Mouse (Mus musculus) brown adipose tissue, adult 24 weeks (tissue): ENCODE data around the gene Emg1. TPM values are rescaled to one million over a fixed set of nuclear protein-coding genes. Genes with fewer than 3 reads are reported as not detected.

Experiments used
- H3K27ac ChIP-seq: fragments of 200-500 bp; replicated peaks from 2 replicates; pipeline ENCODE4 v1.5.1; 2012; ENCODE audit warnings: low read depth, mild to moderate bottlenecking, low read length
- H3K4me1 ChIP-seq: fragments of 200-500 bp; 2 replicates; pipeline ENCODE4 v1.6.1; 2012; ENCODE audit warnings: low read length, mixed read lengths; ENCODE audit not compliant: control insufficient read depth, insufficient read depth, insufficient read length
- H3K4me3 ChIP-seq: fragments of 200-500 bp; 2 replicates; pipeline ENCODE4 v1.5.1; 2012; ENCODE audit warnings: low read depth, mild to moderate bottlenecking, low read length, moderate library complexity; ENCODE audit not compliant: insufficient read depth
- polyA plus RNA-seq: library from polyadenylated mRNA; stranded (reverse); fragments of >200 nt; gene quantifications from 2 replicates; pipeline ENCODE4 v1.2.4, GENCODE M21; 2012; ENCODE audit not compliant: missing spikeins, insufficient read depth, insufficient read length

The Emg1 gene
- polyA plus RNA-seq, 1 experiment, result 78.3 TPM

DNA sequence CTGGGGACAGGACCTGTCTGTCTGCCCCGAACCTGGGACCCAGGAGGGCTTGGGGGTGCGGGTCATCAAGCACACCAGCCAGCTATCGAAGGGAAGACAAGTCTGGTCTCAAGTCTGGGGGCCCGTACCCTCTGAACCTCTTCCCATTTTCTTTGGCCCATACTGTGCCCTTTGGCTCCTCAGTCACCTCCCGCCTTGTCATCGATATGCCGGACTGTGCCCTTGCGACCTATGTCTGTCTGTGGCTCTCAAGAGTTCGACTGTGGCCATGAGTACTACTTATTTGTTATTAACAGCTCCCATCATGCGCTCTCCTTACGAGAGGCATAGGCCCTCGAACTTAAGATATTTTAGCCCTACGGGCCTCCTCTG lies 48.6 kb downstream of the Emg1 start:
- Histone ChIP-seq H3K27ac (peak overlapping the region; percentile 89), H3K4me1 (no peaks in the 10 kb centered on the region; the same call in 1 of the 2 replicates), H3K4me3 (peak overlapping the region; percentile 97)

DNA sequence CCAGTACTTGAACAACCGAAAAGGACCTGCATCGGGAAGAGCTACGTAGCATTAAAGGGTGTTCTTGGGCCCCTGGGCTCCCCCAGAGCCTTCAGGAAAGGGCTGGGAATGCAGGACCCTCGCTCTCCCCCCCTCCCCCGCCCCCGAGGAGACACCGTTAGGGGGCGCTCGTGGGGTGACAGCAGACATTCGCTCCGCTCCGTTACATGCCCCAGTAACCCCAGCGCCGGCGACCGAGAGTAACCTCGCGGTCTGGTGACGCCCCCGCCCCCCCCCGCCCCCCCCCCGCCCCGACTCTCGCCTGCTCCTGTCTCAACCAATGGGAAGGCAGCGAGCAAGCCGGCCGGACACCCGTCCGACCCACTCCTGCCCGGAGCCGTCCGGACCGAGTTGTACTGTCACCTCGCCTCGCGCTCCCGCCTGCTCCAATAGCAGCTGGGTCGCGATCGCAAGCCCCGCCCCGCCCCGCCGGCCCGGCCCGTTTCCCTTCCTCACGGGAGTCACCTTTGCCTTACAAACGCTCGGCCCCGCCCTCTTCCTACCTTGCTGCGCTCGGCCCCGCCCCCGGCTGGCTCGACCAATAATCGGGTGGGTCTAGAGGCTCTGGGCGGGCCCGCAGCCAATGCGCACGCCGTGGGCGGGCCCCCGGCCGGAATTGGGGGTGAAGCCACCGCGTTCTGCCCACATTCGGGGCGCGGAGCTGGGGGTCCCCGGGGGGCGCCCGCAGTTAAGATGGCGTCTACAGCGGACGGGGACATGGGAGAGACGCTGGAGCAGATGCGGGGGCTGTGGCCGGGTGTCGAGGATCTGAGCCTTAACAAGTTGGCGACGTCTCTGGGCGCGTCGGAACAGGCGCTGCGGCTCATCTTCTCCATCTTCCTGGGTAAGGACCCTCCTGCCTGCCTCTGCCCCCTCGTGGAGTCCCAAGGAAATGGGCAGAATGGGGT lies 49.2 kb downstream of the Emg1 start, which contains the start of gene Lpcat3:
TSS of gene Lpcat3 (plus strand) at position 551 of the 947 bp plus-strand sequence.
- Histone ChIP-seq H3K4me3 (peak within 1 kb of the TSS; percentile 97), H3K27ac (peak within 1 kb of the TSS; percentile 89), H3K4me1 (no peaks in the 10 kb centered on the region; the same call in 1 of the 2 replicates)

GRCm38 (mm10) chr6:124661995-124662394 lies 50.0 kb downstream of the Emg1 start:
- no peaks in the 10 kb centered on the region; the same call in 1 of the 2 replicates for H3K4me1 ChIP-seq
- H3K27ac ChIP-seq, result peak overlapping the region; percentile 70

GRCm38 (mm10) chr6:124661156-124661806 lies 50.7 kb downstream of the Emg1 start:
- H3K27ac ChIP-seq, result no peak overlapping the region
- H3K4me3 ChIP-seq, result no peak overlapping the region
- no peaks in the 10 kb centered on the region; the same call in 1 of the 2 replicates for H3K4me1 ChIP-seq

More at GRCm38 (mm10) chr6:124661995-124662394, 50.0 kb downstream of the Emg1 start:
- peak overlapping the region; percentile 64 for H3K4me3 ChIP-seq

- no peak overlapping the region for H3K27ac ChIP-seq
- no peak overlapping the region for H3K4me3 ChIP-seq
- no peaks in the 10 kb centered on the region for H3K4me1 ChIP-seq
Measured at GRCm38 (mm10) chr6:124658067-124658466, 53.9 kb downstream of the Emg1 start.

DNA sequence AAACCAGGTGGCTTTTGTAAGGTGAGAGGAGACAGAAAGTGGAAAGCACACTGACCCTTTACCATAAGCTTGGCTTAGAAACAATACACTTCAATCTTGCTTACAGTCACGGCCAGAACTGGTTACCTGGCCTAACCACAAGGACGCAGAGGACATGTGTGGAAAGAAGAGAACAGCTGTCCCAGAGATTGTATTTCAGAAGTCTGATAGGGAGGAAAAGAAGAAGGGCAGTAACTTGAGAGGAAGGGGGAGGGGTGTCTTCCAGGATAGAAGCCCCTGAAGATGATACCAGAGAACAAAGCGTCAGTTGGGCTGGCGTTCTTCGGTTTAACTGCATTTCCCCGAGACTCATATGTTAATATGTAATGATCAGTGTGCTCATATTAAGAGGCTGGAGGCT lies 56.1 kb downstream of the Emg1 start:
- Histone ChIP-seq H3K4me1 (no peaks in the 10 kb centered on the region), H3K27ac (no peak overlapping the region), H3K4me3 (no peak overlapping the region)

Other genes with a start within 250 kb of the Emg1 start
- 269 and 304 TPM in 2 replicates for gene Clstn3, start 247.4 kb downstream of the Emg1 start, polyA plus RNA-seq
- gene C1rl, start 219.1 kb downstream of the Emg1 start, polyA plus RNA-seq, result 15.6 and 18.9 TPM in 2 replicates
- 16.7 and 21.5 TPM in 2 replicates for gene C1ra, start 199.8 kb downstream of the Emg1 start, polyA plus RNA-seq
- gene C1s1, start 169.8 kb downstream of the Emg1 start, polyA plus RNA-seq, result 45.8 and 53.2 TPM in 2 replicates
- not detected in 2 replicates for gene C1rb, start 141.9 kb downstream of the Emg1 start, polyA plus RNA-seq
- gene C1s2, start 76.1 kb downstream of the Emg1 start, polyA plus RNA-seq, result not detected in 2 replicates
- gene Lpcat3, start 49.2 kb downstream of the Emg1 start, polyA plus RNA-seq, result 43.7 and 58.4 TPM in 2 replicates
- gene Phb2, start 158 bp upstream of the Emg1 start, polyA plus RNA-seq, result 284 and 381 TPM in 2 replicates
- 13.5 and 14.1 TPM in 2 replicates for gene Ptpn6, start 26.5 kb upstream of the Emg1 start, polyA plus RNA-seq
- gene Grcc10, start 29.2 kb upstream of the Emg1 start, polyA plus RNA-seq, result 301 and 355 TPM in 2 replicates
- gene Gm45234, start 43.8 kb upstream of the Emg1 start, polyA plus RNA-seq, result not detected in 2 replicates
- gene Atn1, start 44.3 kb upstream of the Emg1 start, polyA plus RNA-seq, result 31.7 and 35.7 TPM in 2 replicates
- gene Eno2, start 57.5 kb upstream of the Emg1 start, polyA plus RNA-seq, result 0.63 TPM in 1 of 2 replicates, not detected in the other
- gene Lrrc23, start 67.5 kb upstream of the Emg1 start, polyA plus RNA-seq, result not detected in 2 replicates
- gene Spsb2, start 96.5 kb upstream of the Emg1 start, polyA plus RNA-seq, result 5.1 and 7.3 TPM in 2 replicates
- 519 and 573 TPM in 2 replicates for gene Tpi1, start 102.1 kb upstream of the Emg1 start, polyA plus RNA-seq
- gene Usp5, start 117.3 kb upstream of the Emg1 start, polyA plus RNA-seq, result 35.8 and 39.4 TPM in 2 replicates
- gene Cdca3, start 117.4 kb upstream of the Emg1 start, polyA plus RNA-seq, result 2.4 TPM in 1 of 2 replicates, not detected in the other
- not detected in 2 replicates for gene Gnb3, start 128.1 kb upstream of the Emg1 start, polyA plus RNA-seq
- 2.7 and 3.8 TPM in 2 replicates for gene P3h3, start 145.6 kb upstream of the Emg1 start, polyA plus RNA-seq
- gene Gpr162, start 151.8 kb upstream of the Emg1 start, polyA plus RNA-seq, result 0.88 TPM in 1 of 2 replicates, not detected in the other
- gene Cd4, start 176.0 kb upstream of the Emg1 start, polyA plus RNA-seq, result not detected in 2 replicates
- 12.2 and 15.1 TPM in 2 replicates for gene Lag3, start 199.5 kb upstream of the Emg1 start, polyA plus RNA-seq
- 949 and 1,236 TPM in 2 replicates for gene Ptms, start 207.9 kb upstream of the Emg1 start, polyA plus RNA-seq
- gene Mlf2, start 219.2 kb upstream of the Emg1 start, polyA plus RNA-seq, result 238 and 301 TPM in 2 replicates